Mouse (Mus musculus) intestine, postnatal 0 days (tissue): ENCODE results near the gene Mrtfa. TPM values are rescaled to one million over a fixed set of nuclear protein-coding genes. Genes with fewer than 3 reads are reported as not detected.

ENCODE experiments used
- ATAC-seq: fragments of 200-750 bp; cut with Nextera tagmentation; 2 replicates; pipeline ENCODE4 v1.8.0; 2017; ENCODE audit warnings: mild to moderate bottlenecking, moderate TSS enrichment, moderate library complexity
- H3K27ac ChIP-seq: fragments of 300-500 bp; sonication (generic); 2 replicates; pipeline ENCODE4 v1.5.1; 2014; ENCODE audit warnings: mild to moderate bottlenecking, low read depth, low read length, moderate library complexity
- H3K27me3 ChIP-seq: fragments of 300-500 bp; sonication (generic); replicated peaks from 2 replicates; pipeline ENCODE4 v1.6.1; 2014; ENCODE audit warnings: low read length, mixed read lengths; ENCODE audit not compliant: control insufficient read depth, insufficient read depth
- H3K36me3 ChIP-seq: fragments of 300-500 bp; sonication (generic); 2 replicates; pipeline ENCODE4 v1.6.1; 2014; ENCODE audit warnings: mild to moderate bottlenecking, moderate library complexity; ENCODE audit not compliant: control insufficient read depth, insufficient read depth
- H3K4me1 ChIP-seq: fragments of 300-500 bp; sonication (generic); replicated peaks from 2 replicates; pipeline ENCODE4 v1.6.1; 2014; ENCODE audit warnings: antibody characterized with exemption, low read length, mixed read lengths; ENCODE audit not compliant: control insufficient read depth, insufficient read depth
- H3K4me2 ChIP-seq: fragments of 300-500 bp; sonication (generic); replicated peaks from 2 replicates; pipeline ENCODE4 v1.6.1; 2014; ENCODE audit warnings: low read depth, mild to moderate bottlenecking, moderate library complexity
- H3K4me3 ChIP-seq: fragments of 300-500 bp; sonication (generic); 2 replicates; pipeline ENCODE4 v1.5.1; 2014; ENCODE audit warnings: low read depth, low read length
- H3K9ac ChIP-seq: fragments of 300-500 bp; sonication (generic); 2 replicates; pipeline ENCODE4 v1.6.1; 2014; ENCODE audit warnings: mild to moderate bottlenecking, low read depth, low read length
- H3K9me3 ChIP-seq: fragments of 300-500 bp; sonication (generic); 2 replicates; pipeline ENCODE4 v1.6.1; 2016; ENCODE audit warnings: mixed run types; ENCODE audit not compliant: control insufficient read depth
- CTCF ChIP-seq: sonication (generic); IDR thresholded peaks from 2 replicates; pipeline ENCODE4 v1.5.1; 2016; ENCODE audit warnings: low read depth, mild to moderate bottlenecking, control low read depth, antibody characterized with exemption, moderate library complexity
- WGBS: fragments of 180-500 bp; shearing (Covaris S2); extraction: QIAGEN DNeasy Blood & Tissue Kit; methylation state at CpG from one replicate; pipeline ENCODE4 v1.1.7; 2014; 5-methylcytosine and 5-hydroxymethylcytosine counted together
- polyA plus RNA-seq: library from polyadenylated mRNA; unstranded; fragments of >200 nt; fragmentation: Nextera tagmentation; extraction: Ambion mirVana; gene quantifications from 2 replicates; pipeline ENCODE4 v1.2.1, GENCODE M21; 2015

Gene Mrtfa
- polyA plus RNA-seq, 1 experiment from 2014 or later = 9.0 TPM

- Histone ChIP-seq H3K4me1 (no peaks in the 10 kb centered on the region; the same call in none of the 2 replicates), H3K9me3 (no peaks in the 10 kb centered on the region), H3K27ac (no peak overlapping the region), H3K27me3 (no peaks in the 10 kb centered on the region), H3K4me3 (no peak overlapping the region), H3K9ac (no peak overlapping the region), H3K36me3 (peaks cover 4% of the 10 kb centered on the region; the same call in 1 of the 2 replicates), H3K4me2 (no peak overlapping the region)
- WGBS = 85% methylated on average over 7 of the region's 7 CpGs
- TF ChIP-seq CTCF = no peak
- no peak for ATAC-seq
Measured at GRCm38 (mm10) chr15:81046061-81046460, 144.5 kb downstream of the Mrtfa start.

DNA sequence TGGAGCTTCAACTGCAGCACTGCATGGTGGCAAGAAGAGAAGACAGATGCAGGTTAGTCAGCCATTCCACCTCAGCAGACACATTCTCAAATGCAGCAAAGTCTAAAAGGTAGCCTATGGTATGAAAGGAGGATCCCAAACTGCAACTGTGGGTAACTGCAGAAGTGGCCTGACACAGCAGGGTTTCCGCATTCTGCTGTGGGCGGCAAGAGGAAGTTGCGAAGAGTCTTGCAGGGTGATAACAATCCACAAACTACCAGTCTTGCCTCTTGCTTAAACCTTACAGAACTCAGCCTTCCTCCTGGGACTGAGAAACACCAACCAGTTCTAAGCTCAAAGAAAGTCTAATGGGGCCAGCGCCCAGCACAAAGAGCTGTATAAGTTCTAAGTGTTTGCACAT lies 145.2 kb downstream of the Mrtfa start:
- H3K4me1 ChIP-seq = no peaks in the 10 kb centered on the region; the same call in none of the 2 replicates
- peaks cover 4% of the 10 kb centered on the region; the same call in 1 of the 2 replicates for H3K36me3 ChIP-seq
- H3K27ac ChIP-seq = no peak overlapping the region
- ATAC-seq = no peak
- no peak overlapping the region for H3K9ac ChIP-seq
- H3K27me3 ChIP-seq = no peaks in the 10 kb centered on the region
- WGBS = 91% methylated on average over 4 of the region's 4 CpGs
- no peaks in the 10 kb centered on the region for H3K9me3 ChIP-seq
- no peak overlapping the region for H3K4me3 ChIP-seq
- no peak overlapping the region for H3K4me2 ChIP-seq
- TF ChIP-seq CTCF = no peak

DNA sequence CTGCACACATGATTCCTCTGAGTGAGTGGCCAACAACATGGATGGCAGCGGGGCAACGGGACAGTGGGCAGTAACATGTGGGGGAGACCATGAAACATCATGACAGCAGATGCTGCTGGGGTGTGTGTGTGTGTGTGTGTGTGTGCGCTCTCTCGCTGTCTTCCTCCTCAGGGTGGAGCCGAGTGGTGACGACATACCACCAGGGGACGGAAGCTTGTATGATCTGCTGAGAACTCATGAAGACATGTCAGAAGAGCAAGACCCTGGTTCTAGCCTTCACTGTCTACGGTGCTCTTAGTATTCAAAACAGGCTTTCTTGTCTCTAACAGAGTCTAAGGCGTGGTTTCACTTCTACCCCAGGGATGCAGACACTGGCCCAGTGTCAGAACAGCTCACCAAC lies 146.1 kb downstream of the Mrtfa start:
- H3K9me3 ChIP-seq = no peaks in the 10 kb centered on the region
- no peak overlapping the region for H3K27ac ChIP-seq
- no peak overlapping the region for H3K4me3 ChIP-seq
- H3K4me1 ChIP-seq = no peaks in the 10 kb centered on the region; the same call in none of the 2 replicates
- TF ChIP-seq CTCF = no peak
- H3K27me3 ChIP-seq = no peaks in the 10 kb centered on the region
- peaks cover 4% of the 10 kb centered on the region; the same call in 1 of the 2 replicates for H3K36me3 ChIP-seq
- no peak for ATAC-seq
- 86% methylated on average over 9 of the region's 9 CpGs for WGBS
- H3K4me2 ChIP-seq = no peak overlapping the region
- H3K9ac ChIP-seq = no peak overlapping the region

GRCm38 (mm10) chr15:81042276-81042931 lies 148.2 kb downstream of the Mrtfa start:
- H3K4me2 ChIP-seq = no peak overlapping the region
- TF ChIP-seq CTCF = peak; percentile 71
- no peak overlapping the region for H3K4me3 ChIP-seq
- peaks cover 4% of the 10 kb centered on the region; the same call in 1 of the 2 replicates for H3K36me3 ChIP-seq
- peak; percentile 83 for ATAC-seq
- H3K9ac ChIP-seq = no peak overlapping the region
- no peaks in the 10 kb centered on the region; the same call in none of the 2 replicates for H3K4me1 ChIP-seq
- H3K27ac ChIP-seq = no peak overlapping the region
- 52% methylated on average over 13 of the region's 13 CpGs for WGBS
- H3K27me3 ChIP-seq = no peaks in the 10 kb centered on the region
- H3K9me3 ChIP-seq = no peaks in the 10 kb centered on the region

DNA sequence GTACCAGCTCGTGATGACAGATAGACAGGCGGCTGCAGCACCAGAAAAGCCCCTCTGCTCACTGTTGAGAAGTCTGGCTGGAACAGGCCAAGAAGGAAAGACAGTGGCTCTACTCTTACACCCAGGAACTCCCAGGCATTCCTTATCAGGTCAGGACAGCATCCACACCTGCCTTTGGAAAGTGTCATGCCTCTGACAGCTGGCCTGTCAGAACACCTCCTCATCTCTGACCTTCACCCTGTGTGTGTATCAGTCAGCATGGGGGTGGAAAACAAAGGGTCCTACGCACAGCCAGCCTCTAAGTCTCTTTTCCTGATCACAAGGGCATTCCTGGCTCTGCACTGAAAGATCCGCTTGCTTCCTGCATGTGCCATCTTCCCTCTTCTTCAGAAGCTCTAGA lies 148.8 kb downstream of the Mrtfa start:
- no peaks in the 10 kb centered on the region; the same call in none of the 2 replicates for H3K4me1 ChIP-seq
- H3K9me3 ChIP-seq = no peaks in the 10 kb centered on the region
- WGBS = 75% methylated on average over 4 of the region's 4 CpGs
- ATAC-seq = 0 out of 2 replicates have a peak, but pooled peaks have one; percentile 19
- H3K4me3 ChIP-seq = no peak overlapping the region
- no peaks in the 10 kb centered on the region for H3K27me3 ChIP-seq
- H3K4me2 ChIP-seq = no peak overlapping the region
- peaks cover 4% of the 10 kb centered on the region; the same call in 1 of the 2 replicates for H3K36me3 ChIP-seq
- H3K27ac ChIP-seq = no peak overlapping the region
- TF ChIP-seq CTCF = no peak
- H3K9ac ChIP-seq = no peak overlapping the region

GRCm38 (mm10) chr15:81038419-81038818 lies 152.1 kb downstream of the Mrtfa start:
- H3K27me3 ChIP-seq = no peaks in the 10 kb centered on the region
- no peak for ATAC-seq
- H3K4me2 ChIP-seq = no peak overlapping the region
- TF ChIP-seq CTCF = no peak
- no peak overlapping the region for H3K27ac ChIP-seq
- H3K36me3 ChIP-seq = no peaks in the 10 kb centered on the region
- H3K4me3 ChIP-seq = no peak overlapping the region
- no peaks in the 10 kb centered on the region for H3K9me3 ChIP-seq
- 89% methylated on average over 5 of the region's 5 CpGs for WGBS
- peaks cover 8% of the 10 kb centered on the region for H3K4me1 ChIP-seq
- H3K9ac ChIP-seq = no peak overlapping the region
